Mouse (Mus musculus) c-Kit-negative CD71-positive TER-119-positive erythroid progenitor cells, embryonic 14.5 days (primary cell): ENCODE measurements around the gene Cep57.

Experiments used
- DNase-seq: peaks from one replicate; pipeline ENCODE4 v3.0.0-alpha.2; 2013; ENCODE audit warnings: low read depth, low spot score

The Cep57 gene

GRCm38 (mm10) chr9:13826832-13827405 is at the start of gene Cep57:
Gene Cep57 (minus strand): TSS chr9:13827107.
- peak; percentile 99 for DNase-seq

GRCm38 (mm10) chr9:13875340-13875739 is 48.4 kb upstream of the Cep57 start:
- DNase-seq = no peak

- DNase-seq = no peak
These were observed 47.5 kb upstream of the Cep57 start for GRCm38 (mm10) chr9:13874359-13874758.

- DNase-seq = no peak
These were observed 44.7 kb upstream of the Cep57 start for GRCm38 (mm10) chr9:13871631-13872030.

GRCm38 (mm10) chr9:13867646-13868045 is 40.7 kb upstream of the Cep57 start:
- no peak for DNase-seq

- DNase-seq = no peak
These were observed 29.9 kb upstream of the Cep57 start for GRCm38 (mm10) chr9:13856777-13857176.

GRCm38 (mm10) chr9:13856247-13856646 is 29.3 kb upstream of the Cep57 start:
- DNase-seq = no peak

- no peak for DNase-seq
These were observed 27.0 kb upstream of the Cep57 start for GRCm38 (mm10) chr9:13853876-13854275.

GRCm38 (mm10) chr9:13848481-13849480 is 21.9 kb upstream of the Cep57 start:
- no peak for DNase-seq

GRCm38 (mm10) chr9:13847591-13847990 is 20.7 kb upstream of the Cep57 start:
- no peak for DNase-seq

- DNase-seq = no peak
These were observed 9.8 kb upstream of the Cep57 start for GRCm38 (mm10) chr9:13836726-13837125.

- no peak for DNase-seq
These were observed 8.3 kb upstream of the Cep57 start for GRCm38 (mm10) chr9:13835256-13835655.

- peak; percentile 54 for DNase-seq
These were observed 1.2 kb upstream of the Cep57 start for GRCm38 (mm10) chr9:13828087-13828441.

- peak; percentile 100 for DNase-seq
These were observed 639 bp upstream of the Cep57 start, which contains the start of gene Fam76b for GRCm38 (mm10) chr9:13827406-13828086. Gene Fam76b (plus strand): TSS chr9:13827716.

- DNase-seq = peak; percentile 52
These were observed 509 bp downstream of the Cep57 start for GRCm38 (mm10) chr9:13826391-13826805.

- peak; percentile 50 for DNase-seq
These were observed 1.0 kb downstream of the Cep57 start for GRCm38 (mm10) chr9:13825896-13826295.

GRCm38 (mm10) chr9:13820774-13821173 is 6.1 kb downstream of the Cep57 start:
- DNase-seq = no peak

GRCm38 (mm10) chr9:13818369-13818768 is 8.5 kb downstream of the Cep57 start:
- DNase-seq = no peak

GRCm38 (mm10) chr9:13809937-13810336 is 17.0 kb downstream of the Cep57 start:
- no peak for DNase-seq

GRCm38 (mm10) chr9:13807657-13808056 is 19.2 kb downstream of the Cep57 start:
- DNase-seq = no peak

- DNase-seq = no peak
These were observed 20.1 kb downstream of the Cep57 start for GRCm38 (mm10) chr9:13806854-13807253.

- no peak for DNase-seq
These were observed 22.4 kb downstream of the Cep57 start for GRCm38 (mm10) chr9:13804480-13804879.
